Mouse (Mus musculus) megakaryocyte progenitor cell, adult 5-6 weeks (primary cell): ENCODE measurements at regions not wholly inside any gene's neighbourhood (a gene's known extent, or its start where the extent isn't known, plus 50 kb on each side); places are given as distances from the start of the nearest gene placed in this dataset.

Experiments
- ATAC-seq: replicated peaks from 2 replicates; pipeline ENCODE4 v1.8.0; 2016; ENCODE audit warnings: mild to moderate bottlenecking, moderate TSS enrichment, inconsistent platforms; ENCODE audit not compliant: poor library complexity

- ATAC-seq, result no peak
Observed at GRCm38 (mm10) chr3:154513566-154513965, 82.9 kb upstream of the Cryz start.

GRCm38 (mm10) chr3:154510160-154510559 is 86.4 kb upstream of the Cryz start:
- peak; percentile 67 for ATAC-seq

GRCm38 (mm10) chr3:154509394-154509793 is 87.1 kb upstream of the Cryz start:
- peak; percentile 74 for ATAC-seq

- ATAC-seq, result no peak
Observed at GRCm38 (mm10) chr3:154493387-154493920, 103.1 kb upstream of the Cryz start.

- no peak for ATAC-seq
Observed at GRCm38 (mm10) chr3:154472426-154472825, 124.1 kb upstream of the Cryz start.

GRCm38 (mm10) chr3:154467581-154468374 is 128.7 kb upstream of the Cryz start:
- no peak for ATAC-seq

- no peak for ATAC-seq
Observed at GRCm38 (mm10) chr3:154458208-154458607, 127.7 kb upstream of the Lhx8 start.

- ATAC-seq, result no peak
Observed at GRCm38 (mm10) chr3:154453025-154453424, 122.6 kb upstream of the Lhx8 start.

GRCm38 (mm10) chr3:154452585-154452984 is 122.1 kb upstream of the Lhx8 start:
- no peak for ATAC-seq

GRCm38 (mm10) chr3:154451169-154451568 is 120.7 kb upstream of the Lhx8 start:
- no peak for ATAC-seq

- ATAC-seq, result no peak
Observed at GRCm38 (mm10) chr3:154443351-154444075, 113.1 kb upstream of the Lhx8 start.

GRCm38 (mm10) chr3:154441454-154441853 is 111.0 kb upstream of the Lhx8 start:
- no peak for ATAC-seq

- no peak for ATAC-seq
Observed at GRCm38 (mm10) chr3:154440899-154441298, 110.4 kb upstream of the Lhx8 start.

GRCm38 (mm10) chr3:154430856-154431255 is 100.4 kb upstream of the Lhx8 start:
- no peak for ATAC-seq

GRCm38 (mm10) chr3:154429666-154430065 is 99.2 kb upstream of the Lhx8 start:
- no peak for ATAC-seq

- no peak for ATAC-seq
Observed at GRCm38 (mm10) chr3:154424589-154424988, 94.1 kb upstream of the Lhx8 start.

- ATAC-seq, result no peak
Observed at GRCm38 (mm10) chr3:154421461-154421950, 91.0 kb upstream of the Lhx8 start.

- ATAC-seq, result no peak
Observed at GRCm38 (mm10) chr3:154418177-154418832, 87.8 kb upstream of the Lhx8 start.

- no peak for ATAC-seq
Observed at GRCm38 (mm10) chr3:154414358-154414757, 83.9 kb upstream of the Lhx8 start.

GRCm38 (mm10) chr3:154410292-154410691 is 79.8 kb upstream of the Lhx8 start:
- no peak for ATAC-seq

- ATAC-seq, result no peak
Observed at GRCm38 (mm10) chr3:154402081-154402480, 71.6 kb upstream of the Lhx8 start.
